Mouse (Mus musculus) hindbrain, embryonic 13.5 days (tissue): ENCODE results near the gene Dock1. TPM values are rescaled to one million over a fixed set of nuclear protein-coding genes. Genes with fewer than 3 reads are reported as not detected.

Experiments
- ATAC-seq: fragments of 200-750 bp; cut with Nextera tagmentation; 2 replicates; pipeline ENCODE4 v1.8.0; 2017; ENCODE audit warnings: moderate TSS enrichment; ENCODE audit not compliant: low FRiP score
- H3K27ac ChIP-seq: fragments of 300-500 bp; sonication (generic); 2 replicates; pipeline ENCODE4 v1.5.1; 2015; ENCODE audit warnings: inconsistent platforms, mild to moderate bottlenecking, moderate library complexity
- H3K27me3 ChIP-seq: fragments of 300-500 bp; sonication (generic); 2 replicates; pipeline ENCODE4 v1.6.1; 2015; ENCODE audit warnings: mild to moderate bottlenecking, inconsistent platforms
- H3K36me3 ChIP-seq: fragments of 300-500 bp; sonication (generic); 2 replicates; pipeline ENCODE4 v1.6.1; 2015; ENCODE audit warnings: mild to moderate bottlenecking, inconsistent platforms
- H3K4me1 ChIP-seq: fragments of 300-500 bp; sonication (generic); replicated peaks from 2 replicates; pipeline ENCODE4 v1.6.1; 2015; ENCODE audit warnings: inconsistent platforms
- H3K4me2 ChIP-seq: fragments of 300-500 bp; sonication (generic); 2 replicates; pipeline ENCODE4 v1.6.1; 2015; ENCODE audit warnings: inconsistent platforms, mild to moderate bottlenecking, moderate library complexity
- H3K4me3 ChIP-seq: fragments of 300-500 bp; sonication (generic); 2 replicates; pipeline ENCODE4 v1.5.1; 2015; ENCODE audit warnings: mild to moderate bottlenecking, inconsistent platforms
- H3K9ac ChIP-seq: fragments of 300-500 bp; sonication (generic); 2 replicates; pipeline ENCODE4 v1.6.1; 2015; ENCODE audit warnings: mild to moderate bottlenecking, inconsistent platforms
- H3K9me3 ChIP-seq: fragments of 300-500 bp; sonication (generic); 2 replicates; pipeline ENCODE4 v1.6.1; 2016; ENCODE audit warnings: inconsistent platforms
- whole genome bisulfite sequencing: fragments of 180-500 bp; shearing (Covaris S2); methylation state at CpG from one replicate; pipeline ENCODE4 v1.1.7; 2015; 5-methylcytosine and 5-hydroxymethylcytosine counted together
- polyA plus RNA-seq: library from polyadenylated mRNA; unstranded; fragments of >200 nt; fragmentation: Nextera tagmentation; extraction: Ambion mirVana; gene quantifications from 2 replicates; pipeline ENCODE4 v1.2.1, GENCODE M21; 2015

Dock1 gene
- polyA plus RNA-seq, 1 experiment from 2014 or later = 9.4 TPM

- Histone ChIP-seq H3K9ac (no peak overlapping the region), H3K36me3 (no peaks in the 10 kb centered on the region), H3K4me1 (no peaks in the 10 kb centered on the region), H3K4me3 (no peak overlapping the region), H3K27me3 (no peaks in the 10 kb centered on the region), H3K27ac (no peak overlapping the region), H3K4me2 (no peak overlapping the region), H3K9me3 (no peaks in the 10 kb centered on the region)
- 91% methylated on average over 9 of the region's 9 CpGs for WGBS
- ATAC-seq = no peak
Measured at GRCm38 (mm10) chr7:135021544-135022100, 351.2 kb downstream of the Dock1 start.

DNA sequence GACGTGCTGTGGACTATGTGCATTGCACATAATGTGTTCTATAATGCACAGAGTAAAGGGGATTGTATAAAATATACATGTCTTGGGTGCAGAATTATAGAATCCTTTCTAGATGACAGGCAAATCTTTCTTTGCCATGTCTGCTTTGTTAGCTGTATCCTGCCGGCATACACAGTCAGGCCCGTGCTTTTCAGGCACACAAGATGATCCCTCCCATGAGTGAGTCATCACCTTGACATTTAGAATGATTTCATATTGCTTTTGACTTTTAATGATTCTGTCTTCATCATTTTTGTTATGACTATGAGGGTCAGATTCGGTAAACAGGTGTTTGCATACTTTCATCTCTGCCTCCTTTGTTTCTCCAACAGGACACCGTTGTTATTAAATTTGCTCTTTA lies 354.1 kb downstream of the Dock1 start:
- no peaks in the 10 kb centered on the region for H3K9me3 ChIP-seq
- no peak for ATAC-seq
- no peaks in the 10 kb centered on the region for H3K36me3 ChIP-seq
- no peak overlapping the region for H3K9ac ChIP-seq
- H3K4me1 ChIP-seq = no peaks in the 10 kb centered on the region
- no peaks in the 10 kb centered on the region for H3K27me3 ChIP-seq
- no peak overlapping the region for H3K27ac ChIP-seq
- H3K4me3 ChIP-seq = no peak overlapping the region
- no peak overlapping the region for H3K4me2 ChIP-seq
- 95% methylated on average over 5 of the region's 5 CpGs for WGBS

DNA sequence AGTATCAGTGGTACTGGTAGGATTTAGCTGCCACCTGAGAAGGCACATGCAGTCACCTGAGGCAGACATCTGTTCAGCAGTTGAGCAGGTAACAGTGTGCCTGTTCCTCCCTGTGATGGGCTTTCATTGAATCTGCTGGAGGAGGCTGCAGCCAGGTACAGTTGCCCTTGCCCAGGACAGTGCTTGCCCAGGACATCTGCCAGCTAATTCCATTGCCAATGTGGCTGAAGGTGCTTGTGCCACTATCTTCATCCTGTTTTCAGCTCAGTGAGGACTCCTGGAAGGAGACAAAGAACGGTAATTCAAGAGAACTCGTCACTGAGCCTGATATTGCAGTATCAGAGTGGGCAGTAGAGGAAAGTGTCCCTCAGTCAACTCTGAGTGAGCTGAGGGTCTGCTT lies 358.3 kb downstream of the Dock1 start:
- Histone ChIP-seq H3K36me3 (no peaks in the 10 kb centered on the region), H3K9ac (no peak overlapping the region), H3K4me3 (no peak overlapping the region), H3K9me3 (no peaks in the 10 kb centered on the region), H3K27me3 (no peaks in the 10 kb centered on the region), H3K27ac (no peak overlapping the region), H3K4me1 (peaks cover 8% of the 10 kb centered on the region; the same call in 1 of the 2 replicates), H3K4me2 (no peak overlapping the region)
- 91% methylated on average over 2 of the region's 2 CpGs for WGBS
- no peak for ATAC-seq

- Histone ChIP-seq H3K9me3 (no peaks in the 10 kb centered on the region), H3K9ac (no peak overlapping the region), H3K4me3 (no peak overlapping the region), H3K27ac (no peak overlapping the region), H3K36me3 (no peaks in the 10 kb centered on the region), H3K4me1 (peaks cover 8% of the 10 kb centered on the region; the same call in 1 of the 2 replicates), H3K4me2 (no peak overlapping the region), H3K27me3 (no peaks in the 10 kb centered on the region)
- no peak for ATAC-seq
- 74% methylated on average over 3 of the region's 3 CpGs for WGBS
Measured at GRCm38 (mm10) chr7:135029136-135029535, 358.7 kb downstream of the Dock1 start.

GRCm38 (mm10) chr7:135031466-135031865 lies 361.0 kb downstream of the Dock1 start:
- ATAC-seq = no peak
- 70% methylated on average over 3 of the region's 3 CpGs for whole genome bisulfite sequencing
- Histone ChIP-seq H3K9ac (no peak overlapping the region), H3K9me3 (no peaks in the 10 kb centered on the region), H3K36me3 (no peaks in the 10 kb centered on the region), H3K4me3 (no peak overlapping the region), H3K27me3 (no peaks in the 10 kb centered on the region), H3K27ac (no peak overlapping the region), H3K4me2 (no peak overlapping the region), H3K4me1 (peaks cover 8% of the 10 kb centered on the region; the same call in 1 of the 2 replicates)

DNA sequence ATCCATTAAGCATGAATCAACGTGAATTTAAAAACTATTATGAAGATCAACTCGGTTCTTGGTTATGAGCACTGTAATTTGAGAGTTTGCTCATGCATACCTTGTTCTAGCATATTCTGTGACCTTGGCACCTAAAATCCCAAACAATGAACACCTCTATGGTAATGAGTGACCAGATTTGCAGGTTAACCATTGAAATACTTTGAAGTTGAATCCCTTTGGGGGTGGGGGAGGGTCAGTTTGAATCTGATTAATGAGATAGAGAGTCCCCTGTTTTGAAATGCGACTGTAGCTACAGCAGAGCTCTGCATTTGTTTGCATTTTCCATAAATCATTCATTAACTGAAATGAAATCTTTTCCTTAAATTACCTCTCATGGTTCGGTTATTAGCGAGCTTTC lies 364.4 kb downstream of the Dock1 start:
- no peak for ATAC-seq
- no peak overlapping the region for H3K9ac ChIP-seq
- no peaks in the 10 kb centered on the region for H3K9me3 ChIP-seq
- 77% methylated on average over 5 of the region's 5 CpGs for WGBS
- H3K36me3 ChIP-seq = no peaks in the 10 kb centered on the region
- no peak overlapping the region for H3K27ac ChIP-seq
- H3K4me3 ChIP-seq = no peak overlapping the region
- H3K4me2 ChIP-seq = no peak overlapping the region
- peaks cover 8% of the 10 kb centered on the region; the same call in 1 of the 2 replicates for H3K4me1 ChIP-seq
- H3K27me3 ChIP-seq = no peaks in the 10 kb centered on the region

GRCm38 (mm10) chr7:135035651-135036050 lies 365.2 kb downstream of the Dock1 start:
- Histone ChIP-seq H3K27me3 (no peaks in the 10 kb centered on the region), H3K4me1 (peaks cover 8% of the 10 kb centered on the region; the same call in 1 of the 2 replicates), H3K4me3 (no peak overlapping the region), H3K36me3 (no peaks in the 10 kb centered on the region), H3K27ac (no peak overlapping the region), H3K9me3 (no peaks in the 10 kb centered on the region), H3K9ac (no peak overlapping the region), H3K4me2 (no peak overlapping the region)
- ATAC-seq = no peak
- 77% methylated on average over 2 of the region's 2 CpGs for WGBS

DNA sequence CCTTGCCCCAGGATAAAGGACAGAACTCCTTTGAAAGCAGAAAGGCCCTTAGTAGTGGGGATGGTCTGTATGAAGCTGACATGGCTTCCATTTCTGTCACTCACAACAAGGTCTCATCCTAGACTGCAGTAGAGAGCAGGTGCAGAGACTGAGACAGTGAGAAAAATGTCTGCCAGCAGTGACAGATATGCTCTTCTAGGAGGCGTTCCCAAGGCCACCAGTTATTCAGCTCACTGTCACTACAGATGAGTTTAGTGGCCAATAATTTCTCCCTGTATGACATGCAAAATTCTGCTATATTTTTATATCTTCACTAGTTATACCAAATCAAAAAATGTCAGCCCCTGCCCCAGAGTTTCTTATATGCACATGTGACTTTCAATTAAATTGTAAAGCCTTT lies 368.5 kb downstream of the Dock1 start:
- no peak for ATAC-seq
- WGBS = 70% methylated on average over 1 of the region's 1 CpGs
- no peak overlapping the region for H3K9ac ChIP-seq

DNA sequence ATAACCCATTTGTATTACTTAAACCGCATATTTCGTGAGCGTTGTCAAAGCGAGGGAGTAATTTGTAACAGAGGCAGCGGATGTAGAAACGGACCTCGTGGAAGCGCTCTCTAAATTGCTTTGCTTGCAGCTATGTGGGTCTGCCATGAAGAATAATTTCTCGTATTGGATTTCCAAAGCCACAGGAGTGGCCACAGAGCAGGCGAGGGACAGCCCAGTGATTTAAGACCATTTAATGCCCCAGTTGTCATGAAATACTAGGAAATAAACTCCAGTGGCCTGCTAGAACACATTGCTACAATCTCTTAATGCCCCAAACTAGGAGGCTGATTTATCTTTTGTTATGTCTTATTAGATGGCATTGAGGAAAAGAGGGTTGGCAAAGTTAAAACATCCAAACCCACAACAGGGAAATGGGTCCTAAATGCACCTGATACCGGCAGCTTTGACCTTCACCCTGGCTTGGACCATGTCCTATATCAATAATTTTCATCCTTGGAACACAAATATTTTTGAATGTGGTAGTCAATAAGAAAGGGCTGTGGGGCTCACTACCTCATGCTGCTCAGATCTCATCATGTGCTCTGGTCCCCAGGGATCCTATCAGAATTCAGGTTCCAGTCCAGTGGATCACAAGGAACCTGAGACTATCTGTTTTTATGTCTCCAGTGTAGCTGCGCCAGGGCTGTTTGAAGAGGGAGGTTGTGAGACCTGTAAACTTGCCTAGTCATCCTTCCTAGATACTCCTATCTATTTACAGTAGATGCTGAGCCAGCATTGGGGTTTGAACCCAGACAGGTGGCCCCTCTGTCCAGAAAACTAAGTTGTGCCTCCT lies 373.7 kb downstream of the Dock1 start:
- no peak overlapping the region for H3K4me3 ChIP-seq
- no peaks in the 10 kb centered on the region for H3K9me3 ChIP-seq
- H3K4me1 ChIP-seq = no peaks in the 10 kb centered on the region
- ATAC-seq = no peak
- WGBS = 81% methylated on average over 12 of the region's 12 CpGs
- no peak overlapping the region for H3K27ac ChIP-seq
- H3K27me3 ChIP-seq = no peaks in the 10 kb centered on the region
- H3K36me3 ChIP-seq = no peaks in the 10 kb centered on the region
- no peak overlapping the region for H3K4me2 ChIP-seq
- H3K9ac ChIP-seq = no peak overlapping the region

More for the DNA sequence above, 368.5 kb downstream of the Dock1 start:
- Histone ChIP-seq H3K4me3 (no peak overlapping the region), H3K27ac (no peak overlapping the region), H3K27me3 (no peaks in the 10 kb centered on the region), H3K4me2 (no peak overlapping the region), H3K4me1 (no peaks in the 10 kb centered on the region), H3K9me3 (no peaks in the 10 kb centered on the region), H3K36me3 (no peaks in the 10 kb centered on the region)

DNA sequence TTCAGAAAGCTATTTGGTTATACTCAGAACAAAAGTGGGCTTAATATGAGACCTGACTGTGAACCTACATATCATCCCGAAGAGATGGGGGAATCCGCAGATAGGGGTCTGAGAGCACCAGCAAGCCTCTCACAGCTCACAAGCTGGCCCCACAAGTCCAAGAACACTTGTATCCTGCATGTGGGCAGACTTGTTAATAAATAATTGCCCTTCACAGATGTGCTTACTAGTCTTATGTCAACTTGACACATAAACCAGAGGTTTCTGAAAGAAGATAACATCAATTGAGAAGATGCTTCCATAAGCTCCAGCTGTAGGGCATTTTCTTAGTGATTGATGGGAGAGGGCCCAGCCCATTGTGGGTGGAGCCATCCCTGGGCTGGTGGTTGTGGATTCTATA lies 379.0 kb downstream of the Dock1 start:
- H3K27ac ChIP-seq = no peak overlapping the region
- H3K36me3 ChIP-seq = no peaks in the 10 kb centered on the region
- ATAC-seq = no peak
- no peak overlapping the region for H3K4me3 ChIP-seq
- no peak overlapping the region for H3K4me2 ChIP-seq
- no peaks in the 10 kb centered on the region for H3K27me3 ChIP-seq
- H3K9me3 ChIP-seq = no peaks in the 10 kb centered on the region
- H3K9ac ChIP-seq = no peak overlapping the region
- WGBS = 84% methylated on average over 2 of the region's 2 CpGs
- H3K4me1 ChIP-seq = peaks cover 6% of the 10 kb centered on the region; the same call in 1 of the 2 replicates

GRCm38 (mm10) chr7:135053186-135053715 lies 382.8 kb downstream of the Dock1 start:
- H3K36me3 ChIP-seq = no peaks in the 10 kb centered on the region
- no peaks in the 10 kb centered on the region for H3K9me3 ChIP-seq
- no peak overlapping the region for H3K4me2 ChIP-seq
- no peak for ATAC-seq
- peaks cover 6% of the 10 kb centered on the region; the same call in 1 of the 2 replicates for H3K4me1 ChIP-seq
- H3K9ac ChIP-seq = no peak overlapping the region
- H3K27me3 ChIP-seq = no peaks in the 10 kb centered on the region
- H3K27ac ChIP-seq = 0 out of 2 replicates have a peak overlapping the region, but pooled peaks have one; percentile 18
- H3K4me3 ChIP-seq = no peak overlapping the region
- WGBS = 93% methylated on average over 8 of the region's 8 CpGs

DNA sequence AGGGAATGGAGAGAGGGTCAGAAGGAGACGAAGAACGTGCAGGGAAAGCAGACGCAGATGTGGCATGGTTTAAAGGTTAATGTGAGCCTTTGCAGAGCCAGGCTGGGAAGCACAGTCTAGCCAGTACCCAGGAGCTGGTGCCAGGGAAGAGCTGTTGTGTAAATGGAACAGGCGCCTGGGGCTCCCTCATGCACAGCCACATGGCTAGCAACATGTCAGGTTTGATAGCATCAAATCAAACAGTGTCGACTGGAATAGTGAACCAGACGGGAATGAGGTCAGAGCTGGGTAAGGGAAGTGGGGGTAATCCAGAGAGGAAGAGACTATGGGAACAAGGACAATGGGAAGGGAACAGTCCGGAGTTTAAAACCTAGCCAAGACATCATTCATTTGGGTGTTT lies 384.2 kb downstream of the Dock1 start:
- ATAC-seq = no peak
- no peak overlapping the region for H3K4me2 ChIP-seq
- 84% methylated on average over 7 of the region's 7 CpGs for WGBS
- no peaks in the 10 kb centered on the region for H3K36me3 ChIP-seq
- H3K4me3 ChIP-seq = no peak overlapping the region
- no peak overlapping the region for H3K27ac ChIP-seq
- H3K9me3 ChIP-seq = no peaks in the 10 kb centered on the region
- H3K27me3 ChIP-seq = no peaks in the 10 kb centered on the region
- no peak overlapping the region for H3K9ac ChIP-seq
- peaks cover 6% of the 10 kb centered on the region; the same call in 1 of the 2 replicates for H3K4me1 ChIP-seq
